Mouse (Mus musculus) adrenal gland (tissue): Measurements from ENCODE around the gene Leng8.

Experiments
- intact Hi-C: fragments of 180-260 bp; cut with DNase I; formaldehyde crosslinking; loops from one replicate; pipeline ENCODE4 v1.15.1; 2025
- long read RNA-seq, 2 experiments: library from polyadenylated mRNA; unstranded; transcript quantifications; one replicate each; pipeline ENCODE4 v2.0.0; 2020; ENCODE audit warnings: borderline replicate concordance in 1 of 2; ENCODE audit not compliant: insufficient replicate concordance in 1 of 2

Leng8 gene
- long read RNA-seq, experiment 1, partial matches to known transcripts = 7 of 7 reads
- long read RNA-seq, experiment 1, other reads (novel, unspliced or antisense) = 0 of 7 reads
- long read RNA-seq, experiment 2, partial matches to known transcripts = 6 of 7 reads
- long read RNA-seq, experiment 2, other reads (novel, unspliced or antisense) = 1 of 7 reads

DNA sequence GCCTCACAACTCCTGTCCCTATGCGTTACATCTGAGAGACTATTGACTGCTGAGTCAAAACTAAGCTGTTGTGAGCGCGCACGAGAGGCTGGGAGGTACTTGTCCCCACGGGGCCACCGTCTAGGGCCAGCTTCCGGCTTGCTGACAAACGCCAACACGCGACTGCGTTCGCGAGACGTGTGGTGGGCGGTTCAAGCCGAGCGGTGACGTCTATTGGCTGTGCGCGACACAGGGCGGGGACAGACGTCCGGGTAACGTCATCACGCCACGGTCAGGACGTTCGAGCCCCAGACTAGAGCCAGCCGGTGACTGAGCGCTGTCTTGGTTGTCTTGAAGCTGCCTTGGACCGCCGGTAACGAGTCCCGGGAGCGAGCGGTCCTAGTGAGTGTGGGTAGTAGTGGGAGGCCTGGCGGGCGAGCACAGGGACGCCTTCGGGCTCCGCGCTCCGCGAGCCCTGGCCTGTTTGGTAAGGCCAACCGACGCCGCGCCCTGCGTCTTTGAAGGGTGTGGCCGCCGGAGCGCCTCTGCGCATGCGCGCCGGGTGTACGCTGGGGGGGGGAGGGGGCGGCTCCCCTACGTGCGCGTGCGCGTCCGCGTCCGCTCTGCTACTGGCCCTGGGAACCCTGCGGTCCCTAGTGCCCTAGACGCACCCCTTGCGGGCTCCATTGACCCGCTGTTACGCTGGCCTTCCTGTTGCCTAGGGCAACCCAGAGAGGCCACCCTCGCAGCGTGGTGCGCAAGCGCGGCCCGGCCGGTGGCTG is at the start of gene Leng8:
Gene Leng8, plus strand, starts transcription at position 269 of the 761 bp plus-strand sequence.
- intact Hi-C loops = loop anchor here (10.0 kb wide), 1 partner anchor 68 kb away; no protein-coding TSS in a partner anchor

- intact Hi-C loops = no loop called here
Measured at GRCm38 (mm10) chr7:4087238-4087895, 49.5 kb upstream of the Leng8 start.

GRCm38 (mm10) chr7:4087896-4088480 is 48.9 kb upstream of the Leng8 start:
- intact Hi-C loops = no loop called here

- intact Hi-C loops = no loop called here
Measured at GRCm38 (mm10) chr7:4088679-4089078, 48.2 kb upstream of the Leng8 start.

DNA sequence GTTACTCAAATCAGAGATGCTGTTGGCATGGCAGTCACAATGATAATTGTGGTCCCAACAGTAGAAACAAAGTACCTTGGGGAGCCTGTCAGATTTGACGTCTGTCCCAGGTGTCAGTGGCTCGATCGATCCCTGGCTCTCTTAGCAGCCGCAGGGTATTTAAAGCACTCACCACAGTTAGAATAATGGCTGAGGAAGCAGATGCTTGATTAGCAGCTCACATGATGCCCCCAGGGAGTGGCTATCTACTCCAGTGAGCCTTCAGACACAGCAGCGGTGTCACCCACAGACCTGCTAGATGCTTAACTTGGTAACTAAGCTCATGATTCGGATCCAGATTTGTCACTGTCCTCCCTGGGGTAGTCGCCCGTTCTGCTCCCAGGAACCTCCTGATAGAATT is 45.7 kb upstream of the Leng8 start:
- intact Hi-C loops = no loop called here

DNA sequence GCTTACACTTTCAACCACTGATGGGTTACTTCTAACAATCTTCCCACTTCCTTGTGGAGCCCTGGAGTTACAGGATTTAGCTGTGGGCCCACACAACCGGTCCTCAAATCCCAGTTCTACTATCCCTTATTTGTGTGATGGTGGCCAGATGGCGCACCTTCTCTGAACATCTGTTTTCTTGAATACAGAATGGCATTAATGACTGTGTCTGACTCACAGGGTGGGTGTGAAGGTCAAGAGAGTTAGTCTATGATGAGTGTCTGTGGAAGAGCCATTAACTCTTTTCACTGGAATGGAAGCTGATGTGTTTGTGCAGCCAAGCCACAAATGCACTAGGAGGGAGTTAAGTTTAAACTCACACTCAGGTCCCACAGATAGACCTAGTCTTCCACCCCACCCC is 38.5 kb upstream of the Leng8 start:
- intact Hi-C loops = no loop called here

- intact Hi-C loops = no loop called here
Measured at GRCm38 (mm10) chr7:4098832-4099231, 38.0 kb upstream of the Leng8 start.

GRCm38 (mm10) chr7:4101144-4101543 is 35.7 kb upstream of the Leng8 start:
- intact Hi-C loops = no loop called here

- intact Hi-C loops = loop anchor here (1.0 kb wide), 1 partner anchor 42 kb away; no protein-coding TSS in a partner anchor
Measured at GRCm38 (mm10) chr7:4103411-4103810, 33.4 kb upstream of the Leng8 start.

GRCm38 (mm10) chr7:4111766-4112165 is 25.1 kb upstream of the Leng8 start:
- intact Hi-C loops = no loop called here

DNA sequence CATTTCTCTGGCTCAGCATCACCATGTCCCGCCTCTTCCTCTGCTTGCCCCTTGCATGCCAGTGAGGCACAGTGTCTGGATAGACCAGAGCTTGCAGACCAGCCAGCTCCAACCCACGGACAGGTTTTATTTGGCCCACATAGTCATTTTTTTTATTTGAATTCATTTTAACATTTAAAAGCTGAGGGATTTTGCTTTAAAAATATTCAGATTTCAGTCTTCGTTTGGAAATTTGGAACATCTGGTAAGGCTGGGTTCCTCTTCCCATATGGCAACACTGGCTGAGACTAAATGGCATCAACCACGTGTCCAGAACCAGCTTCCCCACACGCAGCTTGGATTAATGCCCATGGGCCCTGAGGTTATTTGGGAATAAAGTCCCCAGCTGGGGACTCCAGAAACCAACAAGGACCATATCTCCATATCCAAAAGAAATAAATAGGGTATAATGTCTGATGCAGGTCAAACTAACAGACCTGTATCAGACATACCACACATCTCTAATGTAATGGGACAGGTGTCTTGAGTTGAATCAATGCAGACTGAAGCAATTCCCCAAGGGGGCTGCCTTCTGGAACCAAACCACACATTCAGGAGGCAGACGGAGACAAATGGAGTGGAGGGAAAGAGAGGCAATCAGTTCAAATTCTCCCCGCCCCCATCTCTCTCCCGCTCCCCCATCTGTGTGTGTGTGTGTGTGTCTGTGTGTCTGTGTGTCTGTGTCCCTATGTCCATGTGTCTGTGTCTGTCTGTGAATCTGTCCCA is 19.6 kb upstream of the Leng8 start:
- intact Hi-C loops = no loop called here

GRCm38 (mm10) chr7:4119344-4119902 is 17.4 kb upstream of the Leng8 start, which contains the start of gene Ttyh1:
Gene Ttyh1, plus strand, starts transcription at chr7:4119408.
- intact Hi-C loops = no loop called here

DNA sequence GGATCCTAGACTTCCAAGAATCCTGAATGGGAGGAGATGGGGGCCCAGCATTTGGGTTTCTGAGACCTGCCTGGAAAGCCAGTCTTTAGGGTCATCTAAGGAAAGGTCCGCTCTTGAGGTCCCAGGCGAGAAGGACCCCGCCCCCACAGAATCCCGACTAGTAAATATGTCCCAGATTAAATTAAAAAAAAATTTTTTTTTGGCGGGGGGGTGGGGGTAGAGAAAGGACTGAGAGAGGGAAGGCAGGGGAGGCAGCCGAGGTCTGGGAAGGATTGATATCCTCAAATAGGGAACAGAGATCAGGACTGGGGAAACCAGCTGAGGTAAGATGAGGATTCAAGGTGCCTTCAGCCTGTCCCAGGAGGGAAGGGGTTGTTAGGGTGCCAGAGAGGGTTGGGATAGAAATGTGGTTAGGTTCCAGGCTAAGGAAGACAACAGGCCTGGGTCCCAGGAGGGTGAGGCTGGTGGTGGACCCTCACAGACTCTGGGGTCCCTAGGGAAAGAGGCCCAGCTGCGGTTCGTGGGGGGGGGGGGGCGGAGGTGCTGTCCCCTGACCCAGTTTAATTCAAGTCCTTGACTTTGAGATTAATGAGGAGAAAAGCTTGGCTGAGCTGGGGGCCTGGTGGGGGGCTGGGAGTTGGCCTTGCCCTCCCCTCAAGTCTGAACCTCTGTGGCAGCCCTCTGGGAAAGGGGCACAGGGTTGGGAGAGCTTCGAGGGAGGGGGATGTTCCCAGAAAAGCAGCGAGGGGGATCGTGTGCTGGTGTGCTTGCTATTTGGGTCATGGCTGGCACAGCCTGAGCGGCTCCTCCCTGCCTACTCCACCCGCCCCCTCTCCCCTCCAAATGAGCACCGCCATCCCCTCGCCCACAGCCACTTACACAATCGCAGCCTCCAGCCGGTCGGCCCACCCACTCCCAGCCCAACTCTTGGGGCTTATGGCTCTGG is 16.6 kb upstream of the Leng8 start:
- intact Hi-C loops = no loop called here

DNA sequence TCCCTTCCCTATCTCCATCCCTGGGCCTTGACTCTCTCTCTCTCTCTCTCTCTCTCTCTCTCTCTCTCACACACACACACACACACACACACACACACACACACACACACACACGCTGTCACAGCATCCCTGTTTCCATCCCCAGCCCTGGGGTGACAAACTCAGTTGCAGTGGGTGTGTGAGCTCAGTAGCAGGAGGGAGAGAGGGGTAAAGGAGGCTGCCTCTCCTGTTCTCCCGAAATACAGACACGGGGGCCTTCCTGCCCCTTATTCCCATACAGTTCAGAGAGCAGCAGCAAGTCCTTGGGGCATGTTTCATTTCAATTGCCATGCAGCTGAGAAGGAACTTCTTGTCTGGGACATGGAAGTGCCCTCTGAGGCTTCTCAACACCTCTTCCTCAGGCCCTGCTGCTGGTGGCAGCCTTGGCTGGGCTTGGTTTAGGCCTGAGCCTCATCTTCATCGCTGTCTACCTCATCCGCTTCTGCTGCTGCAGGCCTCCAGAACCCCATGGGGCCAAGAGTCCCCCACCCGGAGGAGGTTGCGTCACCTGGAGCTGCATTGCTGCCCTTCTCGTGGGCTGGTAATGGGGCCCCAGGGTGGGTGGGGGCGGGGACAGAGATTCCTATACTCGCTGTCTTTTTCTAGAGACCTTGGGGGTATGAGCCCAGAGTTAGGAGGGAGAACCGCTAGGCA is 14.6 kb upstream of the Leng8 start:
- intact Hi-C loops = no loop called here

DNA sequence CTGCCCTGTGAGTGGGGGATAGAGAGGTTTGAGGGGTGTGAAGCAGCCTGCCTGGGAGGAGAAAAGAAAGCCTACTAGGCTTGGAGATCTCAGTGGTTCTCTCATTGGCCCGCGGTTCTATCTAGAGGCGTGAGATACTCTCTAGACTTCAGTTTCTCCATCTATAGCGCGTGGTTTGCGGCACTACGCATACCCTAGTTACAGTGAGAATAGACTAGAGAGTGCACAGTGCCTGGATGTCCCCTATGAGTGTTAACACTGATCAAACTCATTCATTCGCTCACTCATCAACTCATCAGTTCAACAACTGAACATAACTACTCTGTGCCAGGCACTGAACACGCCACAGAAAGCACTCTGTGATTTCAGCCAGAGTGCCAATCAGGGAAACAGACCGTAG is 14.1 kb upstream of the Leng8 start:
- intact Hi-C loops = no loop called here

- intact Hi-C loops = no loop called here
Measured at GRCm38 (mm10) chr7:4123732-4124131, 13.1 kb upstream of the Leng8 start.

DNA sequence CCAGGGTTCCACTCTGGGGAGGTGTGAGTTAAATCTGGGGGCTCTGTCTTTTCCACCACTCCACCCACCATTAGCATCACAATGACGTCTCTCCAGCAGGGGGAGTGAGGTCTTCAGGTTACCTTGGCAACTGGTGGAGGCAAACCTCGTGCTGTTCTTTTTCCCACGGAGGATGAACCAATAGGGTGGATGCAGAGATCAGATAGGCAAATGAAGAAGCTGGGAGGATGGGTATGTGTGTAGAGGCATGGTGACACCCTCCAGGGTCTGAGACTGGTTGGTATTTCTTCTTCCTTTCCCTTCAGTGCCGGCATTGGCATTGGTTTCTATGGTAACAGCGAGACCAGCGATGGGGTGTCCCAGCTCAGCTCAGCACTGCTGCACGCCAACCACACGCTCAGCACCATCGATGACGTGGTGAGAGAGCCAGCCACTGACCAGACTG is 12.5 kb upstream of the Leng8 start:
- intact Hi-C loops = no loop called here

DNA sequence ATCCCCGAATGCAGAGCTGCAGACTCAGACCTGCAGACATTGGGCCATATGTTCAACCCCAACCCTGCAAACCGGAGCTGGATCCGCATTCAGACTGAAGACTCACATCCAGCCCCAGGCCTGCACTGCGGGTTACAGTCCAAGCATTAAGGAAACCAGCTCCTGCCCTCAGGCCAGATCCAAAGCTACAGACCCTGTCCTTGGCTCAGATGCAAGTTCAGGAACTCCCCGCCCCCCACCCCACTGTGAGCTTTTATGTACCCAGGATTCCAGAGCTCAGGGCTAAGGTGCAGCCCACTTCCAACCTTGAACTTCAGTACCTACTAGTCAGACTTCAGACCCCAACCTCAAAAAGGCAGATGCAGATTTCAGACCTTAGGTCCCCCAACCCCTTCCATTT is 12.0 kb upstream of the Leng8 start:
- intact Hi-C loops = no loop called here

DNA sequence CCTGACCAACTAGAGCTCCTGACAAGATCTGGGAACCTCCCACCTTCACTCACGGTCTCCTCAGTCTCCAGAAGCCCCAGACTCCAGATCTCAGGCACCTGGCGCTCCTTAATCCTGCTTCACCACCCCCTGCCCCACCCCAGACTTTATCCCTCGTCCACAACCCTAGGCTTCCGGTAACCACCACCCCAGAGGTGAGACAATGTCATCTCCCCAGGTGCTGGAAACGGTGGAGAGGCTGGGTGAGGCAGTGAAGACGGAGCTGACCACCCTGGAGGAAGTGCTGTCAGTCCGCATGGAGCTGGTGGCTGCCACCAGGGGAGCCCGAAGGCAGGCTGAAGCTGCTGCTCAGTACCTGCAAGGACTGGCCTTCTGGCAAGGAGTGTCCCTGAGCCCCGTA is 11.5 kb upstream of the Leng8 start:
- intact Hi-C loops = no loop called here
